In the genomic region with DNA sequence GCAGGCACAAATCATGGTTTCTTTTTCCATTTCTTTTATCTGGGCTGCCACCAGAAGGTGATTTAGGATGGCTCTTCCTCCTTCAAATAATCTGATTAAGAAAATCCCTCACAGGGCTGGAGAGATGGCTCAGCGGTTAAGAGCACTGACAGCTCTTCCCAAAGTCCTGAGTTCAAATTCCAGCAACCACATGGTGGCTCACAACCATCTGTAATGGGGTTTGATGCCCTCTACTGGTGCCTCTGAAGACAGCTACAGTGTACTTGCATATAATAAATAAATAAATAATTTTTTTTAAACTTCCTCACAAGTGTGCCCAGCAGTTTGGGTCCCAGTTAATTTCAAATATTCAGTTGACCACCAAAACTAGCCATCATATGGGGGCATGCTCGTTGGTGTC, we compare ENCODE assay signal across 19 mouse cellular contexts. TPM values are rescaled to one million over a fixed set of nuclear protein-coding genes. Genes with fewer than 3 reads are reported as not detected.
DNase-seq lines count a peak whose midpoint lies in the region; ATAC-seq and TF ChIP-seq lines count a peak whose summit lies in the region.
"Had no signal": no experiment of that assay in that cellular context is flagged by ENCODE, and none has a peak within 500 bp of the region (broad histone marks: within the 10 kb centered on the region; RNA-seq: fewer than 3 reads in every experiment).

No protein-coding gene starts in this region.

- no peaks in the 10 kb centered on the region for H3K79me2 ChIP-seq in liver, adult 2 months (ENCODE audit: control insufficient read depth, insufficient read depth, low read length)

- TF ChIP-seq CTCF in liver, adult 2 months (IDR thresholded peaks at IDR 0.05; ENCODE audit: low read depth, low read length) = no peak

- H3K4me2 ChIP-seq in liver, embryonic 12.5 days = no peak overlapping the region
- H3K4me2 ChIP-seq: midbrain, embryonic 12.5 days; stomach, embryonic 15.5 days had no signal

- no peak for ATAC-seq in CD4-positive, CD25-positive, alpha-beta regulatory T cell, adult 4 months
- ATAC-seq in liver, embryonic 12.5 days = no peak

- H3K27me3 ChIP-seq in liver, adult 2 months (ENCODE audit: control insufficient read depth, insufficient read depth, low read length) = no peaks in the 10 kb centered on the region
- H3K27me3 ChIP-seq in liver, embryonic 12.5 days (replicated peaks) = no peaks in the 10 kb centered on the region
- H3K27me3 ChIP-seq: hindbrain, embryonic 15.5 days; midbrain, embryonic 12.5 days; stomach, embryonic 15.5 days had no signal

- no peak overlapping the region for H3K9ac ChIP-seq in liver, adult 2 months (ENCODE audit: low read depth, low read length)
- H3K9ac ChIP-seq in liver, embryonic 12.5 days = no peak overlapping the region
- H3K9ac ChIP-seq: hindbrain, embryonic 15.5 days; midbrain, embryonic 12.5 days; stomach, embryonic 15.5 days had no signal

- WGBS in liver, adult 2 months = 72% methylated on average over 2 of the region's 2 CpGs
- WGBS in liver, embryonic 12.5 days (ENCODE audit: insufficient replicate concordance) = 57% methylated on average over 2 of the region's 2 CpGs

- peaks cover 6% of the 10 kb centered on the region for H3K4me1 ChIP-seq in liver, adult 2 months (ENCODE audit: control insufficient read depth, insufficient read depth, low read length)
- H3K4me1 ChIP-seq in liver, embryonic 12.5 days = peaks cover 14% of the 10 kb centered on the region

- no peaks in the 10 kb centered on the region for H3K36me3 ChIP-seq in liver, adult 2 months (ENCODE audit: control insufficient read depth, insufficient read depth, low read length)
- H3K36me3 ChIP-seq in liver, embryonic 12.5 days = peaks cover 22% of the 10 kb centered on the region

- H3K4me3 ChIP-seq in liver, adult 2 months (ENCODE audit: insufficient read depth, low read depth, low read length) = no peak overlapping the region
- H3K4me3 ChIP-seq in liver, embryonic 12.5 days = no peak overlapping the region
- H3K4me3 ChIP-seq: hindbrain, embryonic 15.5 days; midbrain, embryonic 12.5 days; stomach, embryonic 15.5 days had no signal

- TF ChIP-seq POLR2A in liver, adult 2 months (IDR thresholded peaks at IDR 0.05; ENCODE audit: extremely low read depth, insufficient read depth, low read length) = no peak

- H3K27ac ChIP-seq in liver, adult 2 months (replicated peaks; ENCODE audit: insufficient read depth, low read depth, low read length) = no peak overlapping the region
- no peak overlapping the region for H3K27ac ChIP-seq in liver, embryonic 12.5 days
- H3K27ac ChIP-seq: hindbrain, embryonic 15.5 days; midbrain, embryonic 12.5 days; stomach, embryonic 15.5 days had no signal

- H3K9me3 ChIP-seq in liver, embryonic 12.5 days (replicated peaks) = peaks cover 13% of the 10 kb centered on the region
- H3K9me3 ChIP-seq: hindbrain, embryonic 15.5 days; stomach, embryonic 15.5 days had no signal

- peak; percentile 63 for DNase-seq in CD4-positive, CD25-positive, alpha-beta regulatory T cell, adult 2 months (ENCODE audit: low read depth, low spot score)
- peak; percentile 25 for DNase-seq in liver, adult 2 months (ENCODE audit: extremely low read depth, low read depth, low spot score)
- peak; percentile 38 for DNase-seq in 3134 (ENCODE audit: extremely low read depth, insufficient read length, low spot score)
- DNase-seq in NIH3T3 (ENCODE audit: low read depth) = peak; percentile 38
- no peak for DNase-seq in ovary, postnatal 14 days (ENCODE audit: low spot score)
- no peak for DNase-seq in kidney, postnatal 25 days
- DNase-seq: cerebellum, adult 8-10 months; kidney, postnatal 4 days had no signal

RNA-seq across cellular contexts. Expression of a gene that starts 1.2 kb away (rescaled TPM):
- polyA plus RNA-seq in CD4-positive, CD25-positive, alpha-beta regulatory T cell, adult 4 months (2017; shearing (Covaris generic)) = 10 to 100 TPM; 13.3 to 17.1 TPM
- total RNA-seq in liver, adult 2 months (2014; rRNA removed) = 0.83 and 1.2 TPM in 2 replicates
- polyA plus RNA-seq in liver, adult 2 months (2012; rRNA removed) = 2.7 and 3.6 TPM in 2 replicates
- polyA plus RNA-seq in liver, embryonic 12.5 days (2016; fragmentation: Nextera tagmentation; extraction: Ambion mirVana) = 10.2 and 10.7 TPM in 2 replicates

RNA-seq across cellular contexts. Expression of a gene that starts 6.3 kb away (rescaled TPM):
- not detected for polyA plus RNA-seq in CD4-positive, CD25-positive, alpha-beta regulatory T cell, adult 4 months (2017; shearing (Covaris generic))
- total RNA-seq in liver, adult 2 months (2014; rRNA removed) = not detected in 2 replicates
- not detected in 2 replicates for polyA plus RNA-seq in liver, adult 2 months (2012; rRNA removed)
- polyA plus RNA-seq in liver, embryonic 12.5 days (2016; fragmentation: Nextera tagmentation; extraction: Ambion mirVana) = 0.08 TPM in 1 of 2 replicates, not detected in the other
- total RNA-seq: gastrocnemius, adult 8-10 months; left cerebral cortex, postnatal 10 days had no signal
- polyA plus RNA-seq: C2C12; heart, embryonic 14.5 days; liver, embryonic 16.5 days; neural tube, embryonic 14.5 days; stomach, embryonic 15.5 days had no signal

RNA-seq across cellular contexts. Expression of a gene that starts 29.3 kb away (rescaled TPM):
- polyA plus RNA-seq in CD4-positive, CD25-positive, alpha-beta regulatory T cell, adult 4 months (2017; shearing (Covaris generic)) = not detected
- total RNA-seq in liver, adult 2 months (2014; rRNA removed) = under 0.01 TPM in 1 of 2 replicates, not detected in the other
- 0.04 TPM in 1 of 2 replicates, not detected in the other for polyA plus RNA-seq in liver, adult 2 months (2012; rRNA removed)
- polyA plus RNA-seq in liver, embryonic 12.5 days (2016; fragmentation: Nextera tagmentation; extraction: Ambion mirVana) = not detected in 2 replicates
- polyA plus RNA-seq: C2C12; heart, embryonic 14.5 days; liver, embryonic 16.5 days; midbrain, embryonic 12.5 days had no signal

RNA-seq across cellular contexts. Expression of a gene that starts 31.2 kb away (rescaled TPM):
- not detected for polyA plus RNA-seq in CD4-positive, CD25-positive, alpha-beta regulatory T cell, adult 4 months (2017; shearing (Covaris generic))
- not detected in 2 replicates for total RNA-seq in liver, adult 2 months (2014; rRNA removed)
- not detected in 2 replicates for polyA plus RNA-seq in liver, adult 2 months (2012; rRNA removed)
- 0.11 and 0.13 TPM in 2 replicates for polyA plus RNA-seq in liver, embryonic 12.5 days (2016; fragmentation: Nextera tagmentation; extraction: Ambion mirVana)
- total RNA-seq: gastrocnemius, adult 8-10 months; left cerebral cortex, postnatal 10 days had no signal

RNA-seq across cellular contexts. Expression of a gene that starts 31.2 kb away (rescaled TPM):
- 10 to 100 TPM; 68.3 to 83.5 TPM for polyA plus RNA-seq in CD4-positive, CD25-positive, alpha-beta regulatory T cell, adult 4 months (2017; shearing (Covaris generic))
- 7.8 and 8.6 TPM in 2 replicates for total RNA-seq in liver, adult 2 months (2014; rRNA removed)
- polyA plus RNA-seq in liver, adult 2 months (2012; rRNA removed) = 6.1 and 7.8 TPM in 2 replicates
- 25.0 and 25.5 TPM in 2 replicates for polyA plus RNA-seq in liver, embryonic 12.5 days (2016; fragmentation: Nextera tagmentation; extraction: Ambion mirVana)

Comparison
In these comparisons a context has a peak if more than half of its experiments do, and no peak if none do; other contexts are left out.
1. DNase-seq: peak in CD4-positive, CD25-positive, alpha-beta regulatory T cell, adult 2 months (single experiment), liver, adult 2 months (single experiment), 3134 (single experiment) and NIH3T3 (single experiment); none in ovary, postnatal 14 days (single experiment) and kidney, postnatal 25 days (0 of 2).